Mouse (Mus musculus): ENCODE data around the gene Dync2li1. TPM values are rescaled to one million over a fixed set of nuclear protein-coding genes. Genes with fewer than 3 reads are reported as not detected.

Dync2li1 gene
- polyA plus RNA-seq, 1 experiment from 2014 or later = 59.9 TPM

- Histone ChIP-seq H3K27me3 (ENCODE audit: insufficient read depth, low read length) (no peaks in the 10 kb centered on the region), H3K4me3 (replicated peaks; ENCODE audit: low read depth, low read length) (no peak overlapping the region), H3K36me3 (ENCODE audit: insufficient read depth, low read length) (no peaks in the 10 kb centered on the region), H3K9ac (ENCODE audit: low read depth, low read length) (no peak overlapping the region), H3K4me2 (ENCODE audit: low read length) (no peak overlapping the region), H3K9me3 (replicated peaks; ENCODE audit: low read length) (no peaks in the 10 kb centered on the region), H3K27ac (no peak overlapping the region), H3K4me1 (replicated peaks; ENCODE audit: insufficient read depth, low read length) (peaks cover 13% of the 10 kb centered on the region; the same call in 1 of the 2 replicates)
- DNase-seq (ENCODE audit: low spot score) = no peak
- no peak for TF ChIP-seq CTCF (IDR thresholded peaks at IDR 0.05; ENCODE audit: low read depth)
- ATAC-seq (replicated peaks; ENCODE audit: low FRiP score, low read depth) = no peak
- WGBS = 32% methylated on average over 9 of the region's 9 CpGs
These were observed 42.2 kb upstream of the Dync2li1 start for GRCm38 (mm10) chr17:84584107-84584506.

- 0 out of 2 replicates have a peak, but pooled peaks cover 8% of the 10 kb centered on the region for H3K36me3 ChIP-seq (ENCODE audit: insufficient read depth, low read length)
- peaks cover 10% of the 10 kb centered on the region; the same call in 1 of the 2 replicates for H3K4me1 ChIP-seq (replicated peaks; ENCODE audit: insufficient read depth, low read length)
- DNase-seq (ENCODE audit: low spot score) = no peak
- no peak overlapping the region for H3K9ac ChIP-seq (ENCODE audit: low read depth, low read length)
- WGBS = 70% methylated on average over 8 of the region's 8 CpGs
- no peak for TF ChIP-seq CTCF (IDR thresholded peaks at IDR 0.05; ENCODE audit: low read depth)
- 0 out of 2 replicates have a peak, but pooled peaks have one; percentile 23 for ATAC-seq (replicated peaks; ENCODE audit: low FRiP score, low read depth)
- H3K4me3 ChIP-seq (replicated peaks; ENCODE audit: low read depth, low read length) = no peak overlapping the region
- H3K27ac ChIP-seq = no peak overlapping the region
- no peak overlapping the region for H3K4me2 ChIP-seq (ENCODE audit: low read length)
- no peaks in the 10 kb centered on the region for H3K9me3 ChIP-seq (replicated peaks; ENCODE audit: low read length)
- H3K27me3 ChIP-seq (ENCODE audit: insufficient read depth, low read length) = no peaks in the 10 kb centered on the region
These were observed 41.2 kb upstream of the Dync2li1 start for GRCm38 (mm10) chr17:84585104-84585503.

GRCm38 (mm10) chr17:84590065-84590464 is 36.2 kb upstream of the Dync2li1 start:
- Histone ChIP-seq H3K4me1 (replicated peaks; ENCODE audit: insufficient read depth, low read length) (no peaks in the 10 kb centered on the region), H3K27ac (no peak overlapping the region), H3K9ac (ENCODE audit: low read depth, low read length) (no peak overlapping the region), H3K9me3 (replicated peaks; ENCODE audit: low read length) (no peaks in the 10 kb centered on the region), H3K4me3 (replicated peaks; ENCODE audit: low read depth, low read length) (no peak overlapping the region), H3K27me3 (ENCODE audit: insufficient read depth, low read length) (no peaks in the 10 kb centered on the region), H3K36me3 (ENCODE audit: insufficient read depth, low read length) (peaks cover 25% of the 10 kb centered on the region), H3K4me2 (ENCODE audit: low read length) (no peak overlapping the region)
- no peak for DNase-seq (ENCODE audit: low spot score)
- ATAC-seq (replicated peaks; ENCODE audit: low FRiP score, low read depth) = peak; percentile 69; the same call in 1 of the 2 replicates
- WGBS = 85% methylated on average over 7 of the region's 7 CpGs
- TF ChIP-seq CTCF (IDR thresholded peaks at IDR 0.05; ENCODE audit: low read depth) = no peak

GRCm38 (mm10) chr17:84591431-84592150 is 34.7 kb upstream of the Dync2li1 start:
- H3K36me3 ChIP-seq (ENCODE audit: insufficient read depth, low read length) = peaks cover 25% of the 10 kb centered on the region
- ATAC-seq (replicated peaks; ENCODE audit: low FRiP score, low read depth) (no peak), DNase-seq (ENCODE audit: low spot score) (no peak)
- no peak overlapping the region for H3K4me3 ChIP-seq (replicated peaks; ENCODE audit: low read depth, low read length)
- no peaks in the 10 kb centered on the region for H3K9me3 ChIP-seq (replicated peaks; ENCODE audit: low read length)
- no peak overlapping the region for H3K9ac ChIP-seq (ENCODE audit: low read depth, low read length)
- WGBS = 90% methylated on average over 16 of the region's 16 CpGs
- TF ChIP-seq CTCF (IDR thresholded peaks at IDR 0.05; ENCODE audit: low read depth) = no peak
- H3K4me1 ChIP-seq (replicated peaks; ENCODE audit: insufficient read depth, low read length) = no peaks in the 10 kb centered on the region
- H3K4me2 ChIP-seq (ENCODE audit: low read length) = no peak overlapping the region
- no peaks in the 10 kb centered on the region for H3K27me3 ChIP-seq (ENCODE audit: insufficient read depth, low read length)
- H3K27ac ChIP-seq = no peak overlapping the region

GRCm38 (mm10) chr17:84596015-84596441 is 30.3 kb upstream of the Dync2li1 start:
- 44% methylated on average over 10 of the region's 10 CpGs for WGBS
- Histone ChIP-seq H3K36me3 (ENCODE audit: insufficient read depth, low read length) (peaks cover 11% of the 10 kb centered on the region), H3K4me2 (ENCODE audit: low read length) (no peak overlapping the region), H3K9me3 (replicated peaks; ENCODE audit: low read length) (no peaks in the 10 kb centered on the region), H3K9ac (ENCODE audit: low read depth, low read length) (no peak overlapping the region), H3K27ac (no peak overlapping the region), H3K4me3 (replicated peaks; ENCODE audit: low read depth, low read length) (no peak overlapping the region), H3K27me3 (ENCODE audit: insufficient read depth, low read length) (no peaks in the 10 kb centered on the region), H3K4me1 (replicated peaks; ENCODE audit: insufficient read depth, low read length) (no peaks in the 10 kb centered on the region)
- no peak for DNase-seq (ENCODE audit: low spot score)
- TF ChIP-seq CTCF (IDR thresholded peaks at IDR 0.05; ENCODE audit: low read depth) = no peak
- ATAC-seq (replicated peaks; ENCODE audit: low FRiP score, low read depth) = no peak

GRCm38 (mm10) chr17:84596501-84596900 is 29.8 kb upstream of the Dync2li1 start:
- Histone ChIP-seq H3K4me1 (replicated peaks; ENCODE audit: insufficient read depth, low read length) (no peaks in the 10 kb centered on the region), H3K9ac (ENCODE audit: low read depth, low read length) (no peak overlapping the region), H3K27me3 (ENCODE audit: insufficient read depth, low read length) (no peaks in the 10 kb centered on the region), H3K36me3 (ENCODE audit: insufficient read depth, low read length) (peaks cover 10% of the 10 kb centered on the region), H3K9me3 (replicated peaks; ENCODE audit: low read length) (no peaks in the 10 kb centered on the region), H3K4me3 (replicated peaks; ENCODE audit: low read depth, low read length) (no peak overlapping the region), H3K27ac (no peak overlapping the region), H3K4me2 (ENCODE audit: low read length) (no peak overlapping the region)
- WGBS = 71% methylated on average over 7 of the region's 7 CpGs
- ATAC-seq (replicated peaks; ENCODE audit: low FRiP score, low read depth) (no peak), DNase-seq (ENCODE audit: low spot score) (no peak)
- no peak for TF ChIP-seq CTCF (IDR thresholded peaks at IDR 0.05; ENCODE audit: low read depth)
